28 mouse cellular contexts compared by ENCODE assay signal in the genomic region with DNA sequence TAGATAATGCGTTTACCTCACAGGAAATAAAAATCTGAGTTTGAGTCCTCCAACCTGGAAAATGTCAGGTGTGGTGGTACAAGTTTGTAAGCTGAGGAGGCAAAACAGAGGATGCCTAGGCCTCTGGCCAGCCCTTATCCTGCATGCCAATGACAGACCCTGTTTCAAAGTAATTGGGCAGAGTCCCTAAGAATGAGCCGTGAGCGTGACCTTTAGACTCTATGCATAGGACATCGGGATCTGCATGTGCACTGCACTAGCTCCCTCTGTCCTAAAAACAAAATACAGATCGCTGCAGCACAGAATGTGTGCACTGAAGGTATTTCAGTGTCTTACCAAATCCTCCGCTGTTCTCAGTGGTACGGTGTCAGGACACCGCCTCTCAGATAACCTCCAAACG. TPM values are rescaled to one million over a fixed set of nuclear protein-coding genes. Genes with fewer than 3 reads are reported as not detected.
DNase-seq lines count a peak whose midpoint lies in the region; ATAC-seq lines count a peak whose summit lies in the region.
"Had no signal": no experiment of that assay in that cellular context is flagged by ENCODE, and none has a peak within 500 bp of the region (broad histone marks: within the 10 kb centered on the region; RNA-seq: fewer than 3 reads in every experiment).

No protein-coding gene starts in this region.

- no peak for ATAC-seq in hindbrain, embryonic 16.5 days
- no peak for ATAC-seq in embryonic facial prominence, embryonic 14.5 days (ENCODE audit: low read depth)
- no peak for ATAC-seq in limb, embryonic 13.5 days (ENCODE audit: low FRiP score, low read depth)
- ATAC-seq in cerebellum, adult (ENCODE audit: insufficient number of reproducible peaks, low FRiP score, low TSS enrichment) = no peak
- no peak for ATAC-seq in erythroblast, adult 5-6 weeks (replicated peaks; ENCODE audit: low FRiP score, poor library complexity, severe bottlenecking)
- ATAC-seq: activated CD4-positive, CD25-positive, alpha-beta regulatory T cell, adult 4 months; CD4-positive, CD25-positive, alpha-beta regulatory T cell, adult 4 months; forebrain, postnatal 0 days had no signal

- WGBS in hindbrain, embryonic 10.5 days = 79% methylated on average over 9 of the region's 9 CpGs
- WGBS in hindbrain, embryonic 16.5 days = 92% methylated on average over 9 of the region's 9 CpGs
- WGBS in embryonic facial prominence, embryonic 14.5 days = 63% methylated on average over 9 of the region's 9 CpGs
- 78% methylated on average over 9 of the region's 9 CpGs for WGBS in limb, embryonic 13.5 days

- no peaks in the 10 kb centered on the region for H3K9me3 ChIP-seq in hindbrain, embryonic 10.5 days
- H3K9me3 ChIP-seq in hindbrain, embryonic 16.5 days (ENCODE audit: control insufficient read depth, low read length) = no peaks in the 10 kb centered on the region
- H3K9me3 ChIP-seq in embryonic facial prominence, embryonic 14.5 days (ENCODE audit: control insufficient read depth, low read length) = no peaks in the 10 kb centered on the region
- no peaks in the 10 kb centered on the region for H3K9me3 ChIP-seq in limb, embryonic 13.5 days
- H3K9me3 ChIP-seq: heart, embryonic 13.5 days; hindbrain, embryonic 12.5 days; liver, embryonic 15.5 days; midbrain, embryonic 10.5 days had no signal

- H3K4me3 ChIP-seq in hindbrain, embryonic 10.5 days = no peak overlapping the region
- H3K4me3 ChIP-seq in hindbrain, embryonic 16.5 days (ENCODE audit: low read length) = no peak overlapping the region
- H3K4me3 ChIP-seq in embryonic facial prominence, embryonic 14.5 days (ENCODE audit: low read depth, low read length) = no peak overlapping the region
- no peak overlapping the region for H3K4me3 ChIP-seq in limb, embryonic 13.5 days
- H3K4me3 ChIP-seq: heart, adult 2 months; heart, embryonic 13.5 days; hindbrain, embryonic 12.5 days; layer of hippocampus, adult 2 months; liver, embryonic 15.5 days; midbrain, embryonic 10.5 days had no signal

- H3K4me1 ChIP-seq in hindbrain, embryonic 10.5 days (replicated peaks) = no peaks in the 10 kb centered on the region
- H3K4me1 ChIP-seq in hindbrain, embryonic 16.5 days (ENCODE audit: control insufficient read depth, insufficient read depth, low read depth, low read length) = no peaks in the 10 kb centered on the region
- H3K4me1 ChIP-seq in embryonic facial prominence, embryonic 14.5 days (ENCODE audit: control insufficient read depth, insufficient read depth, low read length) = peaks cover 7% of the 10 kb centered on the region
- peaks cover 8% of the 10 kb centered on the region for H3K4me1 ChIP-seq in limb, embryonic 13.5 days
- H3K4me1 ChIP-seq: heart, embryonic 13.5 days; hindbrain, embryonic 12.5 days; midbrain, embryonic 10.5 days had no signal

- H3K36me3 ChIP-seq in hindbrain, embryonic 10.5 days = peaks cover 29% of the 10 kb centered on the region
- peaks cover 13% of the 10 kb centered on the region for H3K36me3 ChIP-seq in hindbrain, embryonic 16.5 days (ENCODE audit: control insufficient read depth, insufficient read depth, low read length)
- H3K36me3 ChIP-seq in embryonic facial prominence, embryonic 14.5 days (ENCODE audit: control insufficient read depth, insufficient read depth, low read length) = peaks cover 12% of the 10 kb centered on the region; the same call in 1 of the 2 replicates
- H3K36me3 ChIP-seq in limb, embryonic 13.5 days = peaks cover 4% of the 10 kb centered on the region

- no peaks in the 10 kb centered on the region for H3K27me3 ChIP-seq in hindbrain, embryonic 10.5 days (ENCODE audit: insufficient read depth, poor library complexity, severe bottlenecking)
- H3K27me3 ChIP-seq in hindbrain, embryonic 16.5 days (replicated peaks; ENCODE audit: control insufficient read depth, insufficient read depth, low read length) = no peaks in the 10 kb centered on the region
- H3K27me3 ChIP-seq in embryonic facial prominence, embryonic 14.5 days (replicated peaks; ENCODE audit: control insufficient read depth, insufficient read depth, low read length) = no peaks in the 10 kb centered on the region
- H3K27me3 ChIP-seq in limb, embryonic 13.5 days = no peaks in the 10 kb centered on the region
- H3K27me3 ChIP-seq: heart, embryonic 13.5 days; hindbrain, embryonic 12.5 days; liver, embryonic 15.5 days; Patski had no signal

- H3K9ac ChIP-seq in hindbrain, embryonic 16.5 days (ENCODE audit: low read depth, low read length) = no peak overlapping the region
- H3K9ac ChIP-seq in embryonic facial prominence, embryonic 14.5 days (ENCODE audit: low read depth, low read length) = no peak overlapping the region
- H3K9ac ChIP-seq in limb, embryonic 13.5 days = no peak overlapping the region
- H3K9ac ChIP-seq: forebrain, postnatal 0 days; heart, embryonic 13.5 days; hindbrain, embryonic 12.5 days; liver, embryonic 15.5 days had no signal

- H3K4me2 ChIP-seq in hindbrain, embryonic 16.5 days (ENCODE audit: low read length) = no peak overlapping the region
- H3K4me2 ChIP-seq in embryonic facial prominence, embryonic 14.5 days (ENCODE audit: low read depth, low read length) = peak overlapping the region; percentile 32
- peak overlapping the region; percentile 35 for H3K4me2 ChIP-seq in limb, embryonic 13.5 days (replicated peaks)
- H3K4me2 ChIP-seq: heart, embryonic 13.5 days; hindbrain, embryonic 12.5 days; liver, embryonic 15.5 days had no signal

- peak; percentile 12 for DNase-seq in hindbrain, embryonic 10.5 days (ENCODE audit: low spot score)
- peak; percentile 21 for DNase-seq in R1 (ENCODE audit: low read depth, low spot score)
- no peak for DNase-seq in embryonic facial prominence, embryonic 14.5 days (ENCODE audit: low spot score)
- no peak for DNase-seq in retina, embryonic 14.5 days (ENCODE audit: low spot score)
- DNase-seq: adrenal gland, adult 8-10 months; cerebellum, adult 18-20 months; cerebellum, postnatal 14 days; forebrain, postnatal 0 days; gastrocnemius, postnatal 36 days; heart, adult 2 months; heart, postnatal 14 days; kidney, adult 18-20 months; kidney, postnatal 14 days; thymus, adult 18-20 months; thymus, postnatal 36 days had no signal

- 0 out of 2 replicates have a peak overlapping the region, but pooled peaks have one; percentile 17 for H3K27ac ChIP-seq in hindbrain, embryonic 10.5 days
- H3K27ac ChIP-seq in hindbrain, embryonic 16.5 days (ENCODE audit: low read depth, low read length) = no peak overlapping the region
- H3K27ac ChIP-seq in embryonic facial prominence, embryonic 14.5 days (replicated peaks; ENCODE audit: low read depth, low read length) = peak overlapping the region; percentile 71
- peak overlapping the region; percentile 88 for H3K27ac ChIP-seq in limb, embryonic 13.5 days
- H3K27ac ChIP-seq: heart, adult 2 months; heart, embryonic 13.5 days; hindbrain, embryonic 12.5 days; layer of hippocampus, adult 2 months; liver, embryonic 15.5 days; macrophage; midbrain, embryonic 10.5 days had no signal

RNA-seq across cellular contexts. Expression of a gene that starts 24.7 kb away (rescaled TPM):
- polyA plus RNA-seq in hindbrain, embryonic 10.5 days (2016; fragmentation: Nextera tagmentation; extraction: Ambion mirVana) = 10.5 and 10.7 TPM in 2 replicates
- polyA plus RNA-seq in hindbrain, embryonic 16.5 days (2015; fragmentation: Nextera tagmentation; extraction: Ambion mirVana) = 12.3 and 13.4 TPM in 2 replicates
- 9.9 and 12.1 TPM in 2 replicates for polyA plus RNA-seq in embryonic facial prominence, embryonic 14.5 days (2014; fragmentation: Nextera tagmentation; extraction: Ambion mirVana)
- 9.5 and 10.0 TPM in 2 replicates for polyA plus RNA-seq in limb, embryonic 13.5 days (2015; fragmentation: Nextera tagmentation; extraction: Ambion mirVana)
- total RNA-seq in erythroblast, adult 5-6 weeks (2015; ENCODE audit: low replicate concordance) = 14.0 and 14.6 TPM in 2 replicates
- 5.8 and 8.9 TPM in 2 replicates for total RNA-seq in erythroblast, adult 5-6 weeks (2017; ENCODE audit: low replicate concordance)

RNA-seq across cellular contexts. Expression of a gene that starts 47.1 kb away (rescaled TPM):
- polyA plus RNA-seq in hindbrain, embryonic 10.5 days (2016; fragmentation: Nextera tagmentation; extraction: Ambion mirVana) = 14.5 and 20.2 TPM in 2 replicates
- polyA plus RNA-seq in hindbrain, embryonic 16.5 days (2015; fragmentation: Nextera tagmentation; extraction: Ambion mirVana) = 11.8 and 12.9 TPM in 2 replicates
- 18.9 and 20.4 TPM in 2 replicates for polyA plus RNA-seq in embryonic facial prominence, embryonic 14.5 days (2014; fragmentation: Nextera tagmentation; extraction: Ambion mirVana)
- polyA plus RNA-seq in limb, embryonic 13.5 days (2015; fragmentation: Nextera tagmentation; extraction: Ambion mirVana) = 15.6 and 17.2 TPM in 2 replicates
- total RNA-seq in erythroblast, adult 5-6 weeks (2015; ENCODE audit: low replicate concordance) = 8.6 and 22.1 TPM in 2 replicates
- 9.3 and 9.5 TPM in 2 replicates for total RNA-seq in erythroblast, adult 5-6 weeks (2017; ENCODE audit: low replicate concordance)

RNA-seq across cellular contexts. Expression of a gene that starts 53.6 kb away (rescaled TPM):
- 5.6 and 11.4 TPM in 2 replicates for polyA plus RNA-seq in hindbrain, embryonic 10.5 days (2016; fragmentation: Nextera tagmentation; extraction: Ambion mirVana)
- polyA plus RNA-seq in hindbrain, embryonic 16.5 days (2015; fragmentation: Nextera tagmentation; extraction: Ambion mirVana) = 12.5 and 13.6 TPM in 2 replicates
- 4.8 and 5.5 TPM in 2 replicates for polyA plus RNA-seq in embryonic facial prominence, embryonic 14.5 days (2014; fragmentation: Nextera tagmentation; extraction: Ambion mirVana)
- 0.39 and 0.75 TPM in 2 replicates for polyA plus RNA-seq in limb, embryonic 13.5 days (2015; fragmentation: Nextera tagmentation; extraction: Ambion mirVana)
- total RNA-seq in erythroblast, adult 5-6 weeks (2015; ENCODE audit: low replicate concordance) = 2.1 and 5.9 TPM in 2 replicates
- total RNA-seq in erythroblast, adult 5-6 weeks (2017; ENCODE audit: low replicate concordance) = 2.4 and 8.9 TPM in 2 replicates

Comparison
In these comparisons a context has a peak if more than half of its experiments do, and no peak if none do; other contexts are left out.
1. DNase-seq: peak in hindbrain, embryonic 10.5 days (single experiment) and R1 (single experiment); none in embryonic facial prominence, embryonic 14.5 days (single experiment) and retina, embryonic 14.5 days (single experiment).